Mouse (Mus musculus): ENCODE results near the gene Klhdc8b.

DNA sequence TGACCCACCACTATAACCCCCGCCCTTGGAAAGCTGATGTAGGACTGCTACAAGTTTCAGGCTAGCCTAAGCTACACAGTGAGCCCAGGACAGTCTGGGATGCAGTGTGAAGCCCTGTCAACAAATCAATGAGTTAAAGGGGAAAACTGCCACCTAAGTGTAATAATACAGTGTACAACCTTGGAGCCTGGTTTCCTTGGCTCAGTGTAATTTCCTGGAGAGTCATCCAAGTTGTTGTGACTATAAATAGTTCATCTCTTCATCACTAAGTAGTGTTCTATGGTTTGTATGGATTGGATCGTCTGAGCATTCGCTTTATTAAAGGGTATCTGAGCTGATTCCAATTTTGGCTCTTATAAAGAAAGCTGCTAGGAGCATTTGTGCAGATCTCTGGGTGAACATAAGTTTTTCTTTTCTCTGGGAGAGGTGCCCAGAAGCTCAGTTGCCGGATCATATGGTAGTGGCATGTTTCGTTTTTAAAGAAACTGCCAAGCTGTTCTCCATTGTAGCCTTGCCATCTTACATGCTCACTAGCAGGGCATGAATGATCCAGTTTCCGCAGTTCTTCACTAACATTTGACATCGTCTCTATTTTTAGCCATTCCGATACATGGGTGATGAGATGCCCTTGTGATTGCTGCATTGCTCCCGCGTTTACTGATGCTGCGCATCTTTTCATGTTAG, 20.0 kb downstream of the Klhdc8b start:
- no peak for TF ChIP-seq CTCF (IDR thresholded peaks at IDR 0.05; ENCODE audit: control insufficient read depth, insufficient read depth, insufficient read length)
- no peak for TF ChIP-seq MYOD1 (IDR thresholded peaks at IDR 0.05; ENCODE audit: control insufficient read depth, insufficient read length, low read depth)
- no peak for TF ChIP-seq MYOG (IDR thresholded peaks at IDR 0.05; ENCODE audit: control insufficient read depth, extremely low read depth, insufficient read length)
- TF ChIP-seq MAX (IDR thresholded peaks at IDR 0.05) = no peak
- no peak for TF ChIP-seq CEBPB (IDR thresholded peaks at IDR 0.05; ENCODE audit: low read depth)

Data from C2C12 (cell line).